Mouse (Mus musculus): ENCODE results near the gene Spag17.

DNA sequence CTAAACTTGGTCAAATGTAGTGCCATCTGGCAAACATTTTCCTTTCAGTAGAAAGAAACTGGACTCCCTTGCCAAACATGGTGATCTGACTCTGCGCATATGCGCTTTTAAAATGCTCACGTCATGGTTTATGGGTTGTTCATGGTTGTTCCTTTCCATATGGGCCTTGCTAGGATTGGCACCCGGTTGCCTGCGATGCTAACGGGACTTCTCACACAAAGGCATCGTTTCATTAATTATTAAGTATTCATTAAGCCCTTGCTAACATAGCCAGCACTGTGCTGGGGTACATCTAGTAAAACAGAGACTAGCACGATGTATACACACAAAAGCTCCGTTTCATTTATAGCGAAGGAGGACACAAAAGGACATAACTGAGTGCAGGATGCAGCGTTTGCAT lies 304.7 kb downstream of the Spag17 start:
- TF ChIP-seq CTCF (IDR thresholded peaks at IDR 0.05; ENCODE audit: low read depth), result no peak
- TF ChIP-seq EP300 (IDR thresholded peaks at IDR 0.05; ENCODE audit: low read depth), result no peak

Data from liver, postnatal 0 days (tissue).